Mouse (Mus musculus): ENCODE results near the gene Nvl. TPM values are rescaled to one million over a fixed set of nuclear protein-coding genes. Genes with fewer than 3 reads are reported as not detected.

The Nvl gene
- polyA plus RNA-seq, 1 experiment = 8.2 TPM

DNA sequence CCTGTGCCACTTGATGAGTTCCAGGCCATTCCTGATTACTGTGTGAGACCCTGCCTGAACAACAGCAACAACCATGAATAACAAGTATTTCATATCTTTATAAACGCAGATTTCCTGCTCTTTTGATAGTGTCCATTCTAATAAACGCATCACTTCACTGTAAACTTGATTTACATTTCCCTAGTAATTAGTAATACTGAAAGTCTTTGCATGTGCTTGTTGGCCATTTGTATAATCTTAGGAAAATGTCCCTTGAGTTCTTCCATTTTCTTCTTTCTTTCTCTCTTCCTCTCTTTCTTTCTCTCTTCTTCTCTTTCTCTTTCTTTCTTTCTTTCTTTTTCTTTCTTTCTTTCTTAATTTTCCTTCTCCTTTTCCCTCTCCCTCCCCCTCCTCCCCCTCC is 2.2 kb upstream of the Nvl start:
- TF ChIP-seq FOSL1 (IDR thresholded peaks at IDR 0.05; ENCODE audit: insufficient read depth, low read length, poor library complexity, severe bottlenecking) (no peak), MAX (IDR thresholded peaks at IDR 0.05) (no peak), CTCF (IDR thresholded peaks at IDR 0.05; ENCODE audit: control insufficient read depth, insufficient read depth, insufficient read length) (no peak), MYOD1 (IDR thresholded peaks at IDR 0.05; ENCODE audit: control insufficient read depth, insufficient read length, low read depth) (no peak), MYOG (IDR thresholded peaks at IDR 0.05; ENCODE audit: control insufficient read depth, extremely low read depth, insufficient read length) (no peak), USF1 (IDR thresholded peaks at IDR 0.05; ENCODE audit: low read depth) (no peak)
- H3K27me3 ChIP-seq (ENCODE audit: control insufficient read depth, insufficient read depth, insufficient read length) = no peaks in the 10 kb centered on the region
- no peak overlapping the region for H3K4me3 ChIP-seq (ENCODE audit: insufficient read depth, poor library complexity, severe bottlenecking)

DNA sequence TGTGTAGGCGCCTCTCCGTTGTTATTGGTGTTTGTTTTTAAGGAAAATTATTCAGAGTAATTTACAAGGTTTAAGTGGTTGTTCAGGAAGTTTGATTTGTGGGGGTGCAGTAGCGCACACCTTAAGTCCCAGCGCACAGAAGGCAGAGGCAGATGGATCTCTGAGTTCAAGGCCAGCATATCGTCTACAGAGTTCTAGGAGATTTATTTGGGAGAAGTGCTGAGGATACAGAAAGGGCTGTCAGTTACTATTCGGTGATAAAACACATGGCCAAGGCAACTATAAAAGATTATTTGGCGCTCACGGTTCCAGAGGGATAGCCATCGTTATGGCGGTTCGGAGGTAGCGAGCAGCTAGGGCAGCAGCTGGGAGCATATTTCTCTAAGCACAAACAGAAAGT is 962 bp upstream of the Nvl start:
- Histone ChIP-seq H3K36me3 (ENCODE audit: control insufficient read depth, insufficient read depth) (peaks cover 23% of the 10 kb centered on the region), H3K79me3 (ENCODE audit: low read depth) (peaks cover 17% of the 10 kb centered on the region), H3K27me3 (ENCODE audit: control insufficient read depth, insufficient read depth, insufficient read length) (no peaks in the 10 kb centered on the region), H3K79me2 (ENCODE audit: control insufficient read depth, insufficient read depth) (peaks cover 46% of the 10 kb centered on the region), H3ac (ENCODE audit: control insufficient read depth, insufficient read length, low read depth) (peak overlapping the region; percentile 64), H3K4me3 (ENCODE audit: insufficient read depth, poor library complexity, severe bottlenecking) (peak overlapping the region; percentile 74)
- TF ChIP-seq FOSL1 (IDR thresholded peaks at IDR 0.05; ENCODE audit: insufficient read depth, low read length, poor library complexity, severe bottlenecking) (no peak), CTCF (IDR thresholded peaks at IDR 0.05; ENCODE audit: control insufficient read depth, insufficient read depth, insufficient read length) (no peak), CEBPB (IDR thresholded peaks at IDR 0.05; ENCODE audit: low read depth) (no peak), MAX (IDR thresholded peaks at IDR 0.05) (no peak), MYOD1 (IDR thresholded peaks at IDR 0.05; ENCODE audit: control insufficient read depth, insufficient read length, low read depth) (no peak), MYOG (IDR thresholded peaks at IDR 0.05; ENCODE audit: control insufficient read depth, extremely low read depth, insufficient read length) (no peak), USF1 (IDR thresholded peaks at IDR 0.05; ENCODE audit: low read depth) (no peak)

More for the DNA sequence above, 2.2 kb upstream of the Nvl start:
- Histone ChIP-seq H3K79me3 (ENCODE audit: low read depth) (peaks cover 17% of the 10 kb centered on the region), H3K79me2 (ENCODE audit: control insufficient read depth, insufficient read depth) (peaks cover 39% of the 10 kb centered on the region), H3K36me3 (ENCODE audit: control insufficient read depth, insufficient read depth) (peaks cover 11% of the 10 kb centered on the region), H3ac (ENCODE audit: control insufficient read depth, insufficient read length, low read depth) (no peak overlapping the region)

DNA sequence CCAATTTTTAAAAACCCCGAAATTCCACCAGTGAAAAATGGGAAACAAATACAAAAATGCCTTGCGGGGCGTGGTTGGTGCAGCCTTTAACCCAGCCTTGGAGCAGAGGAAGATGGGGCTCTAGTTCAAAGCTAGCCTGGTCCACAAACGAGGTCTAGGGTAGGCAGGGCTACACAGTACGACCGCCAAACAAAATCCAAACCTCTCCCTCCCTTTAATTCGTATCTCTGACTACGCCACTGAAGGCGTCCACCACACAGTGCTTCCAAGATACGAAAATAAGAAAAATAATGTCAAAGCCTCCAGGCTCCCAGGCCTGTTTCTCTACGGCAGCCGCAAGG is 425 bp downstream of the Nvl start:
- peaks cover 17% of the 10 kb centered on the region for H3K79me3 ChIP-seq (ENCODE audit: low read depth)
- H3K4me3 ChIP-seq (ENCODE audit: insufficient read depth, poor library complexity, severe bottlenecking) = peak overlapping the region; percentile 74
- peak overlapping the region; percentile 91 for H3ac ChIP-seq (ENCODE audit: control insufficient read depth, insufficient read length, low read depth)
- TF ChIP-seq MAX (IDR thresholded peaks at IDR 0.05) (no peak), USF1 (IDR thresholded peaks at IDR 0.05; ENCODE audit: low read depth) (no peak), MYOG (IDR thresholded peaks at IDR 0.05; ENCODE audit: control insufficient read depth, extremely low read depth, insufficient read length) (no peak), MYOD1 (IDR thresholded peaks at IDR 0.05; ENCODE audit: control insufficient read depth, insufficient read length, low read depth) (no peak), CEBPB (IDR thresholded peaks at IDR 0.05; ENCODE audit: low read depth) (no peak), CTCF (IDR thresholded peaks at IDR 0.05; ENCODE audit: control insufficient read depth, insufficient read depth, insufficient read length) (no peak), FOSL1 (IDR thresholded peaks at IDR 0.05; ENCODE audit: insufficient read depth, low read length, poor library complexity, severe bottlenecking) (no peak)
- H3K36me3 ChIP-seq (ENCODE audit: control insufficient read depth, insufficient read depth) = peaks cover 36% of the 10 kb centered on the region
- H3K79me2 ChIP-seq (ENCODE audit: control insufficient read depth, insufficient read depth) = peaks cover 54% of the 10 kb centered on the region
- no peaks in the 10 kb centered on the region for H3K27me3 ChIP-seq (ENCODE audit: control insufficient read depth, insufficient read depth, insufficient read length)

DNA sequence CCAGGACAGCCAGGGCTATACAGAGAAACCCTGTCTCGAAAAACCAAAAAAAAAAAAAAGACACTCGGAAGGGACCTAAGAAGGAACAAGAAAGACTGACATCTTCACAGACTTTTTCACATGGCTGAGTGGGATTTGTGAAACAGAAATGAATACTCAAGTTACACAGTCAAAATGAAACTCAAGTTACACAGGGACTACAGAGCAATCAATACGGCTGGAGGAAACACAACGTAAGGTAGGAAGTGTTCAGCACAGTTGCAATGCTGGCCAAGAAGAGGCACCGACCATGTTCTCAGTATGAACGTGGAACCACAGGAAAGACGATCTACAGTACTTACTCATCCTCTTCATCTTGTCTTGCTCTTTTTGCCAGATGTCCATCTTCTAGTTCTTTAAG is 5.3 kb downstream of the Nvl start:
- H3ac ChIP-seq (ENCODE audit: control insufficient read depth, insufficient read length, low read depth) = no peak overlapping the region
- peaks cover 44% of the 10 kb centered on the region for H3K79me2 ChIP-seq (ENCODE audit: control insufficient read depth, insufficient read depth)
- H3K36me3 ChIP-seq (ENCODE audit: control insufficient read depth, insufficient read depth) = peaks cover 81% of the 10 kb centered on the region

DNA sequence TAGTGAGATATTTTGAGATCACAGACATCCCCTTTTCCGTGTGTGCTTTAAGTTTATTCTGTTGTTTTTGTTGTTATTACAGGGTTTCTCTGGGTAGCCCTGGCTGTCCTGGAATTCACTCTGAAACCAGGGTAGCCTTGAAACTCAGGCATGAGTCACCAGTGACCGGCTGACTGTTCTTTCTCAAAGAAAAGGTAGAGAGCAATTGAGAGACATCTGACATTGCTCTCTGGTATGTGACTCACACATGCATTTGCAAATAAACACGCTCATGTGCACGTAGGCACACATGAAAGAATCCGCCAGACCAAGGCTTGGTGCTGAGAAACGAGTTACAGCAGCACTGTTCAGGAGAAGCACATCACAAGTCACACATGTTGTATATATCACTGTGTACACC is 12.1 kb downstream of the Nvl start:
- Histone ChIP-seq H3K27me3 (ENCODE audit: control insufficient read depth, insufficient read depth, insufficient read length) (no peaks in the 10 kb centered on the region), H3ac (ENCODE audit: control insufficient read depth, insufficient read length, low read depth) (no peak overlapping the region), H3K4me3 (ENCODE audit: insufficient read depth, poor library complexity, severe bottlenecking) (no peak overlapping the region), H3K36me3 (ENCODE audit: control insufficient read depth, insufficient read depth) (peaks cover 89% of the 10 kb centered on the region), H3K79me2 (ENCODE audit: control insufficient read depth, insufficient read depth) (no peaks in the 10 kb centered on the region), H3K79me3 (ENCODE audit: low read depth) (peaks cover 3% of the 10 kb centered on the region)
- TF ChIP-seq USF1 (IDR thresholded peaks at IDR 0.05; ENCODE audit: low read depth) (no peak), FOSL1 (IDR thresholded peaks at IDR 0.05; ENCODE audit: insufficient read depth, low read length, poor library complexity, severe bottlenecking) (peak; percentile 32), MYOG (IDR thresholded peaks at IDR 0.05; ENCODE audit: control insufficient read depth, extremely low read depth, insufficient read length) (no peak), MYOD1 (IDR thresholded peaks at IDR 0.05; ENCODE audit: control insufficient read depth, insufficient read length, low read depth) (no peak), CEBPB (IDR thresholded peaks at IDR 0.05; ENCODE audit: low read depth) (no peak), CTCF (IDR thresholded peaks at IDR 0.05; ENCODE audit: control insufficient read depth, insufficient read depth, insufficient read length) (no peak), MAX (IDR thresholded peaks at IDR 0.05) (peak; percentile 62)

More for the DNA sequence above, 5.3 kb downstream of the Nvl start:
- TF ChIP-seq MYOD1 (IDR thresholded peaks at IDR 0.05; ENCODE audit: control insufficient read depth, insufficient read length, low read depth) (no peak), CEBPB (IDR thresholded peaks at IDR 0.05; ENCODE audit: low read depth) (no peak), FOSL1 (IDR thresholded peaks at IDR 0.05; ENCODE audit: insufficient read depth, low read length, poor library complexity, severe bottlenecking) (no peak), USF1 (IDR thresholded peaks at IDR 0.05; ENCODE audit: low read depth) (no peak), MYOG (IDR thresholded peaks at IDR 0.05; ENCODE audit: control insufficient read depth, extremely low read depth, insufficient read length) (no peak), CTCF (IDR thresholded peaks at IDR 0.05; ENCODE audit: control insufficient read depth, insufficient read depth, insufficient read length) (no peak), MAX (IDR thresholded peaks at IDR 0.05) (no peak)
- no peak overlapping the region for H3K4me3 ChIP-seq (ENCODE audit: insufficient read depth, poor library complexity, severe bottlenecking)
- no peaks in the 10 kb centered on the region for H3K27me3 ChIP-seq (ENCODE audit: control insufficient read depth, insufficient read depth, insufficient read length)
- peaks cover 17% of the 10 kb centered on the region for H3K79me3 ChIP-seq (ENCODE audit: low read depth)

DNA sequence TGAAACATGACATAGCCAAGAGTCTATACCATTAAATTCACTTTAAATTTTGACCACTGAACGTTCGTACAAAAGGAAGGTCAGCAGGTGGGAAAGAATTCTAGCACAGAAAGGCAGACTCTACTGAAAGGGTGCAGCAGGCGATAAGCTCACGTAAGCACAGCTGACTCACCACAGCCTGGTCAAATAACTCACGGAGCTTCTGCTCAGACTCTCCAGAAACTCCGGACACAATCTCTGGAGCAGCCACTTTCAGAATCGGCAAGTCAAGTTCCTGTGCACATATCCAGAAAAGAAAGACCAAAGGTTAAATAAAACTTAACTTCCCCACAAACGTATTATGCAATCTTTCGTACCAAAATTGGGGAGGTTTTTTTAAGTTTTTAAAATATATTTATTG is 17.2 kb downstream of the Nvl start:
- Histone ChIP-seq H3K79me3 (ENCODE audit: low read depth) (peaks cover 6% of the 10 kb centered on the region), H3K4me3 (ENCODE audit: insufficient read depth, poor library complexity, severe bottlenecking) (no peak overlapping the region), H3K27me3 (ENCODE audit: control insufficient read depth, insufficient read depth, insufficient read length) (no peaks in the 10 kb centered on the region), H3ac (ENCODE audit: control insufficient read depth, insufficient read length, low read depth) (no peak overlapping the region), H3K79me2 (ENCODE audit: control insufficient read depth, insufficient read depth) (no peaks in the 10 kb centered on the region), H3K36me3 (ENCODE audit: control insufficient read depth, insufficient read depth) (peaks cover 92% of the 10 kb centered on the region)
- TF ChIP-seq FOSL1 (IDR thresholded peaks at IDR 0.05; ENCODE audit: insufficient read depth, low read length, poor library complexity, severe bottlenecking) (no peak), USF1 (IDR thresholded peaks at IDR 0.05; ENCODE audit: low read depth) (no peak), CTCF (IDR thresholded peaks at IDR 0.05; ENCODE audit: control insufficient read depth, insufficient read depth, insufficient read length) (no peak), MAX (IDR thresholded peaks at IDR 0.05) (no peak), MYOD1 (IDR thresholded peaks at IDR 0.05; ENCODE audit: control insufficient read depth, insufficient read length, low read depth) (no peak), CEBPB (IDR thresholded peaks at IDR 0.05; ENCODE audit: low read depth) (no peak), MYOG (IDR thresholded peaks at IDR 0.05; ENCODE audit: control insufficient read depth, extremely low read depth, insufficient read length) (no peak)

Data from C2C12 (cell line).